Mouse (Mus musculus) ES-E14 (cell line): ENCODE data around the gene Speer4d.
"Not testable (repeated sequence)": the region's sequence is repeated elsewhere in the genome, so short reads cannot be mapped to it uniquely, and the experiment has no call there.

Experiments used
- HCFC1 ChIP-seq: IDR thresholded peaks from 2 replicates; pipeline ENCODE4 v1.6.1; 2012; ENCODE audit warnings: low read length, inconsistent platforms, borderline replicate concordance; ENCODE audit not compliant: insufficient read depth
- ZC3H11A ChIP-seq: IDR thresholded peaks from 2 replicates; pipeline ENCODE4 v1.6.1; 2012; ENCODE audit warnings: low read depth, mild to moderate bottlenecking, inconsistent platforms, low read length, borderline replicate concordance

GRCm38 (mm10) chr5:15598831-15599230 is 20.0 kb upstream of the Speer4d start:
- TF ChIP-seq HCFC1, ZC3H11A: not testable (repeated sequence)
